Mouse (Mus musculus) left cerebral cortex, adult 18-20 months (tissue): ENCODE measurements around the gene Cpm. TPM values are rescaled to one million over a fixed set of nuclear protein-coding genes. Genes with fewer than 3 reads are reported as not detected.

Experiments used
- DNase-seq, 2 experiments: peaks; one replicate each; pipeline ENCODE4 v3.0.0; 2021 to 2022; ENCODE audit warnings: low spot score in 2 of 2, mixed read lengths in 1 of 2
- total RNA-seq, 2 experiments: library from RNA; stranded (reverse); gene quantifications; 2 replicates each; pipeline ENCODE4 v1.2.3; 2021

The Cpm gene
- total RNA-seq, 2 experiments from 2014 or later, result 4.2 TPM

GRCm38 (mm10) chr10:117619041-117619861 lies 10.0 kb upstream of the Cpm start:
- DNase-seq, result no peak

- no peak for DNase-seq
Observed at GRCm38 (mm10) chr10:117619862-117620179, 9.5 kb upstream of the Cpm start.

DNA sequence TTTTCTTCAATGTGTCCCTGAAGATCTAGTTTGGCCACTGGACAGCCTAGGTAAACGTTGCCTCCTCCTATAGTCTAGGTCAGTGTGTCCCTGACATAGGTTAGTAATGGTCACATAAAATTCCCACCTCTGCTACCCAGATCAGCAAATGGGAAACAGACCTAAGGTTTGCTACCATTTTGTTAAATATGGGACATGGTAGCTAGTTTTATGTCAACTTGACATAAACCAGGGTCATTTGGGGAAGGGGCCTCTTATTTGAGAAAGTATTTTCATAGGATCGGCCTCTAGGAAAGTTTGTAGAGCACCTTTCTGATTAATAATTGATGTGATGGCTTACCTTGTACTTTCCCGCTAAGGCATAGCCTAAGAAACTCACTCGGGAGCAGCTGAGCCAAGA lies 8.8 kb upstream of the Cpm start:
- DNase-seq, result no peak

DNA sequence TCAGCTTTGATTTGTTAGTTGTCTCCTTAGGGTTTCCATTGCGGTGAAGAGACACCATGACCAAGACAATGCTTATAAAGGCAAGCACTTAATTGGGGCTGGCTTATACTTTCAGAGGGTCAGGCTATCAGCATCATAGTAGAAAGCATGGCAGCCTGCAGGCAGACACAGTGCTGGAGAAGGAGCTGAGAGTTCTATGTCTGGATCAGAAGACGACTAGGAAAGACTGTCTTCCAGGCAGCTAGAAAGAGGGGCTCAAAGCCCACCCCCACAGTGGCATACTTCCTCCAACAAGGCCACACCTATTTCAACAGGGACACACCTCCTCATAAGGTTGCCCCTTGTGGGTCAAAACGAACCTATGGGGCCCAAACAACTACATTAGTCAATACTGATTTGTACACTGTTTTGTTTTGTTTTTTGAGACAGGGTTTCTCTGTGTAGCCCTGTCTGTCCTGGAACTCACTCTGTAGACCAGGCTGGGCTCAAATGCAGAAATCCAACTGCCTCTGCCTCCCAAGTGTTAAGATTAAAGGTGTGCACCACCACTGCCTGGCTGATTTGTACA lies 8.3 kb upstream of the Cpm start:
- no peak for DNase-seq

- no peak for DNase-seq
Observed at GRCm38 (mm10) chr10:117621616-117622533, 7.4 kb upstream of the Cpm start.

DNA sequence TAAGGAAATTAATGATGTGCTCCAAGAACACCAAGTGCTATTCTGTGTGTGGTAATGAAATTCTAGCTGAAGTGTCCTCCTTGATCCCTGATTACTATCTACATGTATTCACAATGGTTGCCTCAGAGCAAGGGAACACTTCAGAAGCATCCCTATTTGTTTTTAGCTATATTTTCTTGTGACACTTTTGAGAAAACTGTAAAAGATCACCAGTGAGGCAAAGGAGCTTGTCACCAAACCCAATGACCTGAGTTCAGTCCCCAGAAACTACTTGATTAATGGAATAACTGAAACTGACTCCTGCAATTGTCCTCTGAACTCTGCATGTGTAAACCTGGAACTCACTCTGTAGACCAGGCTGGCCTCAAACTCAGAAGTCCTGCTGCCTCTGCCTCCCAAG lies 5.9 kb upstream of the Cpm start:
- DNase-seq, result no peak

DNA sequence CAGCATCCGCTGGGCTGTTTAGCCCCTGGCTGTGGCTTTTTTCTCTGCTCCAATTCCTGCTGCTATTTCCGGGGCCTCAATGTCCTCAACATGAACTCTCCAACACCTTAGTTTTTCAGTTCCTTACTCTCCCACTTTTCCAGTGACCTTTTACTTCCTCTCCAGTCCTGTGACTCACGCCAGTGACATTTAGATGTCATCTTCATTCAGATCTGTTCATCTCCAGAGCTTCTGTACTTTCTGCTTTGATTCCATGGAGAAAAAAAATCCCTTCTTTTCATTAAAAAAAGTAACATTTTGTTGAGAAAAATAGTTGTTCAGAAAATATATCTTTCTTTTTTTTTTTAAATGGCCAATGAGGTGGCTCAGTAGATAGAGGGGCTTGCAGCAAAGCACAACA lies 5.1 kb upstream of the Cpm start:
- no peak for DNase-seq

- no peak for DNase-seq
Observed at GRCm38 (mm10) chr10:117624655-117625497, 4.4 kb upstream of the Cpm start.

DNA sequence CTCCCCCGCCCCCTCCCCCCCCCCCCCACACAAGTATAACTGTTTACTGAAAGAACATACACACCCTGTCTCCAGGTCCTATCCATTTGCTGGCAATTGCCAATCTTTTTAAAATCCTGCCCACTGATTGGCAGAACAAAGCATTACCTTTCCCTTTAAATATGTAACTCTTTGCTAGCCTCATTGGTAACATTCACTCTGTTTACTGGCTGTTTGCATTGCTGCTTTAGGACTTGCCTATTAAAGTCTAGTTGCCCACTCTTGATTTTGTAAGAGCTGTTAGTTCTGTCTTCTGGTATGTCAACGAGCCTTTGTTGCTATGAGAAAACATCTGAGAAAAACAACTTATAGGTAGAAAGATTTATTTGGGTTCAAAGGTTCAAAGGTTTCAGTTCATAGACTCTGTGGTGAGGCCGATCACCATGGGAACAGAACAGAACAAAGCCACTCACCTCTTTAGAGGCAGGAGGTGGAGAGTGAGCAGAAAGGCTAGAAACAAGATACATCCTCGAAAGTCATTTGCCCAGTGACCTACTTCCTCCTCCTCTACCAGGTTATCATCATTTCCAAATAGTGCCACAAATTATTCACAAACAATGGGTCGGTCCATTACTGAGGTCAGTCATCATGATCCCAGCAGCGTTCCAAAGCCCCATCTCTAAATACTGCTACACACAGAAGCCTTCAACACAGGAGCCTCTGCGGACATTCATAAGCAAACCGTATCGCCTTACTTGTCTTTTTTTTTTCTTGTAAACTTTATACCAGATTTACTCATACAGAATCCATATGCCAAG lies 3.6 kb upstream of the Cpm start:
- DNase-seq, result no peak

DNA sequence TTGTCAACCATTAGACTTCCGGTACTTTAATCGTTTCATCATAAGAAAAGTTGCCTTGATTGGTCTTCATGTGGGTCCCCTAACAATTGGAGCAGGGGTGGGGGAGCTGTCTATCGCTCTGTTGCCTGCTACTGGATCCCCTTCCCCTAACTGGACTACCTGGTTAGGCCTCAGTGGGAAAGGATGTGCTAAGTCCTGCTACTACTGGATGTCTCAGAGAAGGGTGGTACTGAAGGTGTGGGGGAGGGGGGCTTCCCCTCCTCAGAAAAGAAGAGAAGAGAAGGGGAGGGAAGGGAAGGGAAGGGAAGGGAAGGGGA lies 3.0 kb upstream of the Cpm start:
- DNase-seq, result no peak

- DNase-seq, result no peak
Observed at GRCm38 (mm10) chr10:117626840-117627615, 2.3 kb upstream of the Cpm start.

DNA sequence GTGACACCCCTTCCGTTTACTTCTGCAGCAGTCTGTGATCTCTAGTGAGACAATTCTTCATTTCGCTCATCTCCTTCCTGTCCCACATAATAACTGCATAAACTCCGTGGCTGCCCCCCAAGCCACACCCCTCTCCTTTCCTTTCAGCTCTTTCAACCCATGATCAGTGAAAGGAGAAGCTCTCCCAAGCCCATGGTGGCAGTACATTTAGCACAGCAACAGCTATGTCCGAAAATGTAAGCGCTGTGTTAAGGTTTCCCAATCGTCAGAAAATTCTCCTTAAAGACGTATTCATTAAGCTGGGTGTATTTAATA lies 1.7 kb upstream of the Cpm start:
- no peak for DNase-seq

DNA sequence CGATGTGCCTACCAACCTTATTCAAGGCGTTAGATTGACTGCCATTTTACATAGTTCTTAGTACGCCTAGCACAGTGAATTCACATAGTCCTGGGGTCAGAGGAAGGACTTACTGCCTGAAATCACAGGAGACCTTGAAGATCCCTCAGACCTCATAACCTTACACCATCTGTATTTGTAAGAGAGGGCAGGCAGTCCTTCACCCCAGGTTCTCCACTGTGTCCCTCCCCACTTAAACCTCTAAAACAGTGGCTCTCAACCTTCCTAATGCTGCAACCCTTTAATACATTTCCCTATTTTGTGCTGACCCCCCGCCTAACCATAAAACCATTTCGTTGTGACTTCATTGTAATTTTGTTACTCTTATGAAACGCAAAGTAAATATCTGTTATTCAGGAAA lies 1.4 kb upstream of the Cpm start:
- no peak for DNase-seq

DNA sequence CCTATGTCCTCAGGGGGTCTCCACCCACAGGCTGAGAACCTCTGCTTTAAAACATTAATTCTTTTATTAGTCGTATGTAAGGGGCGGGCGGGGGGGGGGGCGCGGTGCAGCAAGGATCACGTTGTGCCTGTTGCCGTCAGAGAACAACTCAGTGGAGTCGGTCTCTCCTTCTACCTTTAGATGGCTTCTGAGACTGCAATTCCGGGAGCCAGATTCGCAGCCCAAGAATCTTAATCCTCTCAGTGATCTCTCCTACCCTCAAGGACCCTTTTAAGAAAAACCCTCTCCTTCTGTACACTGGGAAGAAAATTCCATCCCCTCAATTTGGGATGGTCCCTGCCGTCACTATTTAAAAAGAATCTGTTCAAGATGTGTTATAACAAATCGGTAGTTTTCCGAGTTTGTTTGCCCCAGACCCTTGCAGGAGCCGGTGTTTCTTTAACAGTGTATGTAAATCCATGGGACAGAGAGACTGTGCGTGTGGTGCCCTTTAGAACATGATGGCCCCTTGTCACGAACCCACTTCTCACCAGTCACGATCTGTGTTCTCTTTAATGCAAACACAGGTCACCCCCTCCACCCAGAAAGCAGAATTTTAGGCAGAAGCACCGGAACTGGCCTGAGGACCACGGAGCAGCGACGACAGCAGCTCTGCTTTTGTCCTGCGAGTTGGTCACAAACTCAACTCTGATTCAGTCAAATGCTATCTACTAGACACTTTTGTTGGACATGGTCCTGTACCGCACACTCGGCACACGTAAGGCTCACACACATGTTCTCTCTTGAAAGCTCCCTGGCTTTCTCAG lies 734 bp upstream of the Cpm start:
- no peak for DNase-seq

DNA sequence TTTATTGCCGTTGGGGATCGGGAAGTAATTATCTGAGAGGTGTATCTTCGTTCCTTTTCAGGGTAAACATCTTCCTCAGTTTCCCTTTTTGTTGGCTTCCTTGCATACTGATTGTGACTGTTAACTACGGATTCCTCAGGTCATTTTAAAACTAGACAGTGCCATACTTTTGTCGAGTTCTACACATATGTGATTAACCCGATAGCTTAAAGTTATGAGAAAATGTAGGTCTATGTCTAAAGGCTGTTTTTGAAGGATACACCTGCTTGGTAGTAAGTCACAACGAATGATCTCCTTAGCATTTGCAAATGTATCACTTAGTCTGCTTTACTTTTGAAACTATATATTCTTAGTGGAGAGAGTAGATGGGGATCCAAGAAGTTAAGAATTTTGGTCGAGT lies 876 bp downstream of the Cpm start:
- no peak for DNase-seq

DNA sequence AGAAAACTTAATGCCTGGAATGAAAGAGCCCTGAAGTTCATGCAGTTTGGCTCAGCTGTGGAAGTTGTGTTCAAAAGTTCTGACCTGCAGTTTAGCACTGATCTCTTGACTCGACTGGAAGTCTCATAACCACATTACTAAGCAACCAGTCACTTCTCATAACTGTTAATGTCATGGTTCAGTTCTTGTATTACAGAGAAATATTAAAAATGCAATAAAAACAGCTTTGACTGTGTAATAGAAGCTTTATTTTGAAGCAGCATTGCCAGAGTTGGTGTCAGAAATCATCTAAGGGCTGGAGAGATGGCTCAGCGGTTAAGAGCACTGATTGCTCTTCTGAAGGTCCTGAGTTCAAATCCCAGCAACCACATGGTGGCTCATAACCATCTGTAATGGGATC lies 1.5 kb downstream of the Cpm start:
- DNase-seq, result no peak

GRCm38 (mm10) chr10:117631562-117632259 lies 2.4 kb downstream of the Cpm start:
- no peak for DNase-seq

DNA sequence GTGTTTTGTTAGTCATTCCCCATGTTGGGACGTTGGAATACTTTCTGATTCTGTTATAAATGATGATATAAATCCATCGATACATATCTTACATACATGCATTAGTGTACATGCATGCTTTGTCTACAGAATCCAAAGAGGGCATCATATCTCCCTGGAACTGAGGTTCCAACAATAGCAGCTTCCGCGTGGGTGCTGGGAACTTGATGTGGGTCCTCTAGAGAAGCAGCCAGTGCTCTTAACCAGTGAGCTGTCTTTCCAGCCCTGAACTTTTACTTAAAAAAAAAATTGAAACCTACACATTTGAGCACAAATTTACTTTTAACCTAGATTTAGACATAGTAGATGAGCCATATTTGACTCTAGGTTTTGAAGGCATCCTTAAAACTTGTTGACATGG lies 3.1 kb downstream of the Cpm start:
- DNase-seq, result no peak
